Mouse (Mus musculus) heart, embryonic 14.5 days (tissue): ENCODE measurements at regions not wholly inside any gene's neighbourhood (a gene's known extent, or its start where the extent isn't known, plus 50 kb on each side); places are given as distances from the start of the nearest gene placed in this dataset.

Experiments
- ATAC-seq: fragments of 200-750 bp; cut with Nextera tagmentation; 2 replicates; pipeline ENCODE4 v1.8.0; 2017; ENCODE audit warnings: low read depth, moderate TSS enrichment; ENCODE audit not compliant: insufficient number of reproducible peaks, insufficient read depth, low FRiP score
- H3K27ac ChIP-seq, 2 experiments: fragments of 200-500 bp in 1 of 2; fragments of 300-500 bp in 1 of 2; sonication (generic) in 1 of 2; replicated peaks in 1 of 2; 2 replicates each; pipeline ENCODE4 v1.5.1; 2012 to 2014; ENCODE audit warnings: low read depth in 2 of 2, low read length in 2 of 2, control low read depth in 1 of 2, mild to moderate bottlenecking in 1 of 2, mixed read lengths in 1 of 2; ENCODE audit not compliant: control insufficient read depth in 1 of 2, insufficient read depth in 1 of 2
- H3K27me3 ChIP-seq: fragments of 300-500 bp; sonication (generic); 2 replicates; pipeline ENCODE4 v1.6.1; 2014; ENCODE audit warnings: mild to moderate bottlenecking, low read length, control low read depth; ENCODE audit not compliant: control insufficient read depth, insufficient read depth
- H3K36me3 ChIP-seq: fragments of 300-500 bp; sonication (generic); 2 replicates; pipeline ENCODE4 v1.6.1; 2014; ENCODE audit warnings: mild to moderate bottlenecking, control low read depth, low read length, mixed read lengths; ENCODE audit not compliant: control insufficient read depth, insufficient read depth
- H3K4me1 ChIP-seq, 2 experiments: fragments of 200-500 bp in 1 of 2; fragments of 300-500 bp in 1 of 2; sonication (generic) in 1 of 2; 2 replicates each; pipeline ENCODE4 v1.6.1; 2012 to 2014; ENCODE audit warnings: low read length in 2 of 2, control low read depth in 1 of 2, mixed read lengths in 1 of 2; ENCODE audit not compliant: control insufficient read depth in 2 of 2, insufficient read depth in 2 of 2
- H3K4me2 ChIP-seq: fragments of 300-500 bp; sonication (generic); 2 replicates; pipeline ENCODE4 v1.6.1; 2014; ENCODE audit warnings: mild to moderate bottlenecking, low read length
- H3K4me3 ChIP-seq, 2 experiments: fragments of 200-500 bp in 1 of 2; fragments of 300-500 bp in 1 of 2; sonication (generic) in 1 of 2; 2 replicates each; pipeline ENCODE4 v1.5.1; 2012 to 2014; ENCODE audit warnings: low read length in 2 of 2, mild to moderate bottlenecking in 2 of 2, control low read depth in 1 of 2, low read depth in 1 of 2, moderate library complexity in 1 of 2; ENCODE audit not compliant: control insufficient read depth in 1 of 2, insufficient read depth in 1 of 2
- H3K9ac ChIP-seq: fragments of 300-500 bp; sonication (generic); 2 replicates; pipeline ENCODE4 v1.6.1; 2014; ENCODE audit warnings: mild to moderate bottlenecking, low read length
- H3K9me3 ChIP-seq: fragments of 300-500 bp; sonication (generic); 2 replicates; pipeline ENCODE4 v1.6.1; 2016; ENCODE audit warnings: low read length, control low read depth; ENCODE audit not compliant: control insufficient read depth
- WGBS: fragments of 180-500 bp; shearing (Covaris S2); extraction: QIAGEN DNeasy Blood & Tissue Kit; methylation state at CpG from one replicate; pipeline ENCODE4 v1.1.7; 2014; 5-methylcytosine and 5-hydroxymethylcytosine counted together

- WGBS: 33% methylated on average over 5 of the region's 5 CpGs
- no peaks in the 10 kb centered on the region for H3K9me3 ChIP-seq
- 0 out of 2 replicates have a peak overlapping the region, but pooled peaks have one; percentile 3 for H3K4me2 ChIP-seq
- no peak overlapping the region for H3K9ac ChIP-seq
- H3K36me3 ChIP-seq: no peaks in the 10 kb centered on the region
- H3K27me3 ChIP-seq: no peaks in the 10 kb centered on the region
- peak overlapping the region; percentile 15 to 29; a peak in 2 of 4 replicates for H3K27ac ChIP-seq
- no peak overlapping the region for H3K4me3 ChIP-seq
- peaks cover 0 to 5% of the 10 kb centered on the region in 2 experiments; a peak in 2 of 4 replicates for H3K4me1 ChIP-seq
- ATAC-seq: 0 out of 2 replicates have a peak, but pooled peaks have one; percentile 26
Observed at GRCm38 (mm10) chr5:4273001-4273400, 80.8 kb downstream of the Mterf1b start.

GRCm38 (mm10) chr5:4303616-4304015 is 111.4 kb downstream of the Mterf1b start:
- no peak overlapping the region for H3K4me3 ChIP-seq
- no peak overlapping the region for H3K9ac ChIP-seq
- no peaks in the 10 kb centered on the region for H3K9me3 ChIP-seq
- no peak overlapping the region for H3K27ac ChIP-seq
- no peak overlapping the region for H3K4me2 ChIP-seq
- ATAC-seq: no peak
- no peaks in the 10 kb centered on the region for H3K27me3 ChIP-seq
- no peaks in the 10 kb centered on the region for H3K4me1 ChIP-seq
- H3K36me3 ChIP-seq: no peaks in the 10 kb centered on the region
- WGBS: 35% methylated on average over 4 of the region's 4 CpGs

- Histone ChIP-seq H3K4me2 (no peak overlapping the region), H3K9me3 (no peaks in the 10 kb centered on the region), H3K4me3 (no peak overlapping the region), H3K4me1 (no peaks in the 10 kb centered on the region), H3K36me3 (no peaks in the 10 kb centered on the region), H3K27ac (no peak overlapping the region), H3K27me3 (no peaks in the 10 kb centered on the region), H3K9ac (no peak overlapping the region)
- no peak for ATAC-seq
- 75% methylated on average over 5 of the region's 5 CpGs for WGBS
Observed at GRCm38 (mm10) chr5:4304201-4304600, 112.0 kb downstream of the Mterf1b start.

- Histone ChIP-seq H3K9me3 (no peaks in the 10 kb centered on the region), H3K27ac (no peak overlapping the region), H3K27me3 (no peaks in the 10 kb centered on the region), H3K36me3 (no peaks in the 10 kb centered on the region), H3K4me3 (no peak overlapping the region), H3K4me2 (no peak overlapping the region), H3K9ac (no peak overlapping the region), H3K4me1 (peaks cover 11 to 18% of the 10 kb centered on the region in 2 experiments; a peak in 3 of 4 replicates)
- 80% methylated on average over 5 of the region's 5 CpGs for WGBS
- no peak for ATAC-seq
Observed at GRCm38 (mm10) chr5:4308514-4308913, 116.3 kb downstream of the Mterf1b start.

GRCm38 (mm10) chr5:4311169-4311568 is 119.0 kb downstream of the Mterf1b start:
- Histone ChIP-seq H3K9me3 (no peaks in the 10 kb centered on the region), H3K4me2 (no peak overlapping the region), H3K36me3 (no peaks in the 10 kb centered on the region), H3K27ac (peak overlapping the region; percentile 63 to 81), H3K4me1 (peaks cover 11 to 18% of the 10 kb centered on the region in 2 experiments; a peak in 3 of 4 replicates), H3K27me3 (no peaks in the 10 kb centered on the region), H3K4me3 (no peak overlapping the region), H3K9ac (no peak overlapping the region)
- no peak for ATAC-seq
- WGBS: 39% methylated on average over 4 of the region's 4 CpGs

- peaks cover 11 to 18% of the 10 kb centered on the region in 2 experiments; a peak in 3 of 4 replicates for H3K4me1 ChIP-seq
- peak overlapping the region; percentile 63 to 80 for H3K27ac ChIP-seq
- ATAC-seq: no peak
- H3K36me3 ChIP-seq: no peaks in the 10 kb centered on the region
- H3K27me3 ChIP-seq: no peaks in the 10 kb centered on the region
- no peak overlapping the region for H3K9ac ChIP-seq
- no peak overlapping the region for H3K4me3 ChIP-seq
- no peaks in the 10 kb centered on the region for H3K9me3 ChIP-seq
- 61% methylated on average over 4 of the region's 4 CpGs for WGBS
- no peak overlapping the region for H3K4me2 ChIP-seq
Observed at GRCm38 (mm10) chr5:4311599-4311998, 119.4 kb downstream of the Mterf1b start.

GRCm38 (mm10) chr5:4312675-4313074 is 120.5 kb downstream of the Mterf1b start:
- no peaks in the 10 kb centered on the region for H3K27me3 ChIP-seq
- no peak overlapping the region; the same call in 1 of the 2 replicates for H3K4me2 ChIP-seq
- no peaks in the 10 kb centered on the region for H3K9me3 ChIP-seq
- peaks cover 11 to 18% of the 10 kb centered on the region in 2 experiments; a peak in 3 of 4 replicates for H3K4me1 ChIP-seq
- WGBS: 44% methylated on average over 14 of the region's 14 CpGs
- H3K27ac ChIP-seq: peak overlapping the region; percentile 49 to 72
- no peak overlapping the region for H3K9ac ChIP-seq
- ATAC-seq: no peak
- H3K36me3 ChIP-seq: no peaks in the 10 kb centered on the region
- H3K4me3 ChIP-seq: no peak overlapping the region
